Mouse (Mus musculus) retina, postnatal 1 day (tissue): ENCODE data around the gene Gm49342.
"Not testable (repeated sequence)": the region's sequence is repeated elsewhere in the genome, so short reads cannot be mapped to it uniquely, and the experiment has no call there.

Source experiments
- DNase-seq: peaks from one replicate; pipeline ENCODE4 v3.0.0-alpha.2; 2012

The Gm49342 gene

GRCm38 (mm10) chr14:50938119-50938908, 6.0 kb upstream of the Gm49342 start:
- no peak for DNase-seq

- DNase-seq, result no peak
Measured at GRCm38 (mm10) chr14:50938940-50939339, 5.4 kb upstream of the Gm49342 start.

- DNase-seq, result not testable (repeated sequence)
Measured at GRCm38 (mm10) chr14:50944668-50945033, 334 bp downstream of the Gm49342 start.

- not testable (repeated sequence) for DNase-seq
Measured at GRCm38 (mm10) chr14:50945081-50945480, 764 bp downstream of the Gm49342 start.

- not testable (repeated sequence) for DNase-seq
Measured at GRCm38 (mm10) chr14:50945526-50945925, 1.2 kb downstream of the Gm49342 start.

GRCm38 (mm10) chr14:50955487-50955886, 11.2 kb downstream of the Gm49342 start:
- no peak for DNase-seq

GRCm38 (mm10) chr14:50955942-50956508, 11.7 kb downstream of the Gm49342 start, which contains the start of gene Pnp2:
TSS of gene Pnp2 (plus strand) at chr14:50955992.
- DNase-seq, result peak; percentile 54

GRCm38 (mm10) chr14:50956724-50957123, 12.4 kb downstream of the Gm49342 start:
- not testable (repeated sequence) for DNase-seq

GRCm38 (mm10) chr14:50957146-50957545, 12.8 kb downstream of the Gm49342 start:
- not testable (repeated sequence) for DNase-seq

- DNase-seq, result not testable (repeated sequence)
Measured at GRCm38 (mm10) chr14:50958289-50958995, 14.1 kb downstream of the Gm49342 start.

- DNase-seq, result peak; percentile 72
Measured at GRCm38 (mm10) chr14:50968216-50968980, 24.1 kb downstream of the Gm49342 start.

- peak; percentile 45 for DNase-seq
Measured at GRCm38 (mm10) chr14:50969041-50969440, 24.7 kb downstream of the Gm49342 start.

GRCm38 (mm10) chr14:50969558-50970544, 25.5 kb downstream of the Gm49342 start:
- peak; percentile 47 for DNase-seq

- DNase-seq, result no peak
Measured at GRCm38 (mm10) chr14:50970822-50971221, 26.5 kb downstream of the Gm49342 start.

GRCm38 (mm10) chr14:50973054-50973453, 28.7 kb downstream of the Gm49342 start:
- DNase-seq, result not testable (repeated sequence)

GRCm38 (mm10) chr14:50973700-50974099, 29.4 kb downstream of the Gm49342 start:
- DNase-seq, result no peak

GRCm38 (mm10) chr14:50975001-50975400, 30.7 kb downstream of the Gm49342 start:
- no peak for DNase-seq

GRCm38 (mm10) chr14:50976674-50977073, 32.4 kb downstream of the Gm49342 start:
- DNase-seq, result no peak

- DNase-seq, result not testable (repeated sequence)
Measured at GRCm38 (mm10) chr14:50978451-50978850, 34.1 kb downstream of the Gm49342 start.

GRCm38 (mm10) chr14:50979631-50980030, 35.3 kb downstream of the Gm49342 start:
- no peak for DNase-seq

- DNase-seq, result no peak
Measured at GRCm38 (mm10) chr14:50981207-50981606, 36.9 kb downstream of the Gm49342 start.

- no peak for DNase-seq
Measured at GRCm38 (mm10) chr14:50981837-50982236, 37.5 kb downstream of the Gm49342 start.
